Mouse (Mus musculus) bone marrow, adult 2 months (tissue): ENCODE results near the gene Heatr5b.

Experiments
- CTCF ChIP-seq: fragments of 200-500 bp; IDR thresholded peaks from 2 replicates; pipeline ENCODE4 v1.5.1; 2011; ENCODE audit warnings: low read length, control low read depth; ENCODE audit not compliant: control insufficient read depth, insufficient read depth
- POLR2A ChIP-seq: fragments of 200-500 bp; IDR thresholded peaks from 2 replicates; pipeline ENCODE4 v1.6.1; 2011; ENCODE audit warnings: low read depth, mild to moderate bottlenecking, control low read depth, low read length, borderline replicate concordance; ENCODE audit not compliant: control insufficient read depth

GRCm38 (mm10) chr17:78737771-78738170 is 97.4 kb downstream of the Heatr5b start:
- no peak for TF ChIP-seq CTCF
- TF ChIP-seq POLR2A, result no peak
